Mouse (Mus musculus): ENCODE results near the gene Itpa. TPM values are rescaled to one million over a fixed set of nuclear protein-coding genes. Genes with fewer than 3 reads are reported as not detected.

Itpa gene
- 59.1 and 89.6 TPM in 2 replicates for total RNA-seq (2012; rRNA removed)
- 121 and 123 TPM in 2 replicates for total RNA-seq (2014; rRNA removed)
- 53.3 and 70.8 TPM in 2 replicates for polyA plus RNA-seq (2012; ENCODE audit: insufficient read length, low read depth)

DNA sequence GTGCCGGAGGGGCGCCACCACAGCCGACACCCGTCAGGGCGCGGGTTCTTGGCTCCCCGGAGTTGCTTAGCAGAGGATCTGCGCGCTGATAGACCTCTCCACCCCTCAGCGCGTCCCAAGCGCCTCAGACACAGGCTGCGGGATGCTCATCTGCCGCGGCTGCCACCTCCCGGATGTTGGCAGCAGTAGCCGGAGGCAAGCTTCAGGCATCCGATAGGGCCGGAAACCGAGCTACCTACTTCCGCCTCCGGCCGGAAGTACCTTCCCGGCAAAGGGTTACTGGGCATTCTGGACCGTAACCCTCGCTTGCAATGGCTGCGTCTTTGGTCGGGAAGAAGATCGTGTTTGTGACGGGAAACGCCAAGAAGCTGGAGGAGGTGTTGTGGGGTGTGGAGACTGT is at the start of gene Itpa:
Gene Itpa (plus strand): TSS at position 52 of the 400 bp plus-strand sequence.
- H3K27me3 ChIP-seq (replicated peaks): no peaks in the 10 kb centered on the region
- peak within 1 kb of the TSS; percentile 71 to 93 (median 73) for H3K4me3 ChIP-seq (replicated peaks in 1 of 3; ENCODE audit: low read depth in 2 of 3, low read length in 2 of 3, poor library complexity in 1 of 3)
- peaks cover 38% of the 10 kb centered on the region for H3K79me2 ChIP-seq (replicated peaks; ENCODE audit: control insufficient read depth, extremely low read depth, insufficient read depth, poor library complexity, severe bottlenecking)
- peak within 1 kb of the TSS; percentile 80 for H3K4me2 ChIP-seq (ENCODE audit: insufficient read depth, low read depth, poor library complexity, severe bottlenecking)
- TF ChIP-seq EP300 (IDR thresholded peaks at IDR 0.05; ENCODE audit: low read length): no peak
- peak; percentile 59; the same call in 1 of the 2 replicates for TF ChIP-seq RCOR1 (conservative IDR thresholded peaks at IDR 0.05; ENCODE audit: low read depth, low read length)
- TF ChIP-seq CTCF (conservative IDR thresholded peaks at IDR 0.05 in 1 of 2, IDR thresholded peaks at IDR 0.05 in 1 of 2; ENCODE audit: low read depth in 2 of 2, low read length in 2 of 2): peak in 1 of 2 experiments; percentile 73; a peak in 2 of 4 replicates
- TF ChIP-seq NELFE (IDR thresholded peaks at IDR 0.05; ENCODE audit: low read depth, low read length): peak; percentile 91
- no peak for TF ChIP-seq ZKSCAN1 (IDR thresholded peaks at IDR 0.05; ENCODE audit: borderline replicate concordance, low read depth, low read length)
- TF ChIP-seq POLR2A (IDR thresholded peaks at IDR 0.05; ENCODE audit: low read depth, low read length): peak; percentile 92
- no peak for TF ChIP-seq USF1 (IDR thresholded peaks at IDR 0.05; ENCODE audit: low read depth, low read length)
- peak; percentile 89 for TF ChIP-seq TCF12 (IDR thresholded peaks at IDR 0.05; ENCODE audit: low read depth, low read length)
- TF ChIP-seq JUND (conservative IDR thresholded peaks at IDR 0.05; ENCODE audit: low read depth, low read length): no peak
- peak; percentile 65; the same call in 1 of the 2 replicates for TF ChIP-seq POLR2AphosphoS2 (IDR thresholded peaks at IDR 0.05; ENCODE audit: low read depth, low read length)
- TF ChIP-seq CHD2 (IDR thresholded peaks at IDR 0.05; ENCODE audit: low read length): no peak
- peak; percentile 37; the same call in 1 of the 2 replicates for TF ChIP-seq IRF4 (IDR thresholded peaks at IDR 0.05; ENCODE audit: low read depth, low read length)
- no peak for TF ChIP-seq ZMIZ1 (IDR thresholded peaks at IDR 0.05; ENCODE audit: low read depth, low read length)
- TF ChIP-seq MXI1 (IDR thresholded peaks at IDR 0.05; ENCODE audit: low read depth, low read length): peak; percentile 65; the same call in 1 of the 2 replicates
- TF ChIP-seq TBP (conservative IDR thresholded peaks at IDR 0.05; ENCODE audit: low read depth, low read length): peak; percentile 68
- TF ChIP-seq CHD1 (IDR thresholded peaks at IDR 0.05; ENCODE audit: low read depth, low read length): no peak
- TF ChIP-seq ELF1 (IDR thresholded peaks at IDR 0.05; ENCODE audit: low read depth, low read length): peak; percentile 92
- peak; percentile 77; the same call in 1 of the 2 replicates for TF ChIP-seq MYC (IDR thresholded peaks at IDR 0.05; ENCODE audit: low read depth, low read length)
- TF ChIP-seq SIN3A (IDR thresholded peaks at IDR 0.05; ENCODE audit: low read length): peak; percentile 86
- TF ChIP-seq PAX5 (IDR thresholded peaks at IDR 0.05; ENCODE audit: low read length): no peak
- TF ChIP-seq HCFC1 (IDR thresholded peaks at IDR 0.05; ENCODE audit: low read depth, low read length): peak; percentile 87
- peak; percentile 52 for TF ChIP-seq RAD21 (IDR thresholded peaks at IDR 0.05; ENCODE audit: low read depth, low read length)
- no peak; the same call in 1 of the 2 replicates for TF ChIP-seq GABPA (IDR thresholded peaks at IDR 0.05; ENCODE audit: insufficient replicate concordance, low read depth, low read length)
- peak; percentile 69; the same call in 1 of the 2 replicates for TF ChIP-seq MAX (IDR thresholded peaks at IDR 0.05; ENCODE audit: low read length)
- no peak for TF ChIP-seq ZNF384 (IDR thresholded peaks at IDR 0.05; ENCODE audit: low read depth, low read length)
- peak; percentile 77; the same call in 1 of the 2 replicates for TF ChIP-seq KAT2A (IDR thresholded peaks at IDR 0.05; ENCODE audit: insufficient replicate concordance, low read length)
- no peak for TF ChIP-seq JUN (IDR thresholded peaks at IDR 0.05; ENCODE audit: insufficient read depth, low read depth, low read length)
- 0 out of 2 replicates have a peak, but pooled peaks have one; percentile 21 for TF ChIP-seq UBTF (IDR thresholded peaks at IDR 0.05; ENCODE audit: low read depth, low read length)
- peak; percentile 52; the same call in 1 of the 2 replicates for TF ChIP-seq NRF1 (IDR thresholded peaks at IDR 0.05; ENCODE audit: low read depth, low read length)
- TF ChIP-seq MAFK (IDR thresholded peaks at IDR 0.05; ENCODE audit: insufficient replicate concordance, low read length): no peak
- TF ChIP-seq ZC3H11A (IDR thresholded peaks at IDR 0.05; ENCODE audit: low read depth, low read length): no peak
- TF ChIP-seq MAZ (IDR thresholded peaks at IDR 0.05; ENCODE audit: low read depth, low read length): no peak
- TF ChIP-seq SMC3 (IDR thresholded peaks at IDR 0.05; ENCODE audit: low read depth, low read length): peak; percentile 64
- TF ChIP-seq USF2 (conservative IDR thresholded peaks at IDR 0.05; ENCODE audit: low read depth, low read length): no peak
- TF ChIP-seq E2F4 (IDR thresholded peaks at IDR 0.05; ENCODE audit: insufficient replicate concordance, low read depth, low read length): 0 out of 2 replicates have a peak, but pooled peaks have one; percentile 72
- no peak for TF ChIP-seq ETS1 (conservative IDR thresholded peaks at IDR 0.05; ENCODE audit: low read depth, low read length)
- TF ChIP-seq BHLHE40 (IDR thresholded peaks at IDR 0.05; ENCODE audit: low read depth, low read length): no peak
- peak; percentile 60; the same call in 1 of the 2 replicates for TF ChIP-seq MEF2A (IDR thresholded peaks at IDR 0.05; ENCODE audit: borderline replicate concordance, low read depth, low read length)
- peak; percentile 92 for DNase-seq (ENCODE audit: extremely low read depth)
- no peaks in the 10 kb centered on the region for H3K9me3 ChIP-seq (replicated peaks; ENCODE audit: low read length)
- H3K9ac ChIP-seq (ENCODE audit: insufficient read depth, low read depth): peak within 1 kb of the TSS; percentile 80
- dilution Hi-C loops (cut with MboI; ENCODE audit: extremely low pct_ligation_motif_present, extremely low pct_unique_long_range_greater_than_20kb, low sequenced_read_pairs): no loop called here
- peaks cover 8 to 39% of the 10 kb centered on the region in 2 experiments for H3K4me1 ChIP-seq (ENCODE audit: control insufficient read depth in 1 of 2, insufficient read depth in 2 of 2)
- in situ Hi-C loops (cut with MboI; ENCODE audit: low pct_ligation_motif_present, low pct_unique_long_range_greater_than_20kb, low sequenced_read_pairs): no loop called here
- no peak within 1 kb of the TSS; the same call in 1 of the 2 replicates for H3K27ac ChIP-seq (ENCODE audit: insufficient read depth, low read depth)
- H3K36me3 ChIP-seq (replicated peaks in 1 of 2; ENCODE audit: control insufficient read depth in 1 of 2, insufficient read depth in 1 of 2, low read length in 1 of 2): peaks cover 18 to 32% of the 10 kb centered on the region in 2 experiments
